Mouse (Mus musculus) C2C12 (cell line): ENCODE measurements around the gene Csnk1e.

Experiments
- CTCF ChIP-seq: IDR thresholded peaks from one replicate; pipeline ENCODE4 v1.5.1; 2011; ENCODE audit not compliant: control insufficient read depth, insufficient read depth, insufficient read length
- MAX ChIP-seq: IDR thresholded peaks from one replicate; pipeline ENCODE4 v1.6.1; 2011; ENCODE audit warnings: mild to moderate bottlenecking, control low read depth

- no peak for TF ChIP-seq CTCF
- TF ChIP-seq MAX, result no peak
Measured at GRCm38 (mm10) chr15:79473638-79474355, 18.4 kb upstream of the Csnk1e start.
